Mouse (Mus musculus) cerebellum, adult (tissue): Measurements from ENCODE around the gene Vmn1r90.
"Not testable (repeated sequence)": the region's sequence is repeated elsewhere in the genome, so short reads cannot be mapped to it uniquely, and the experiment has no call there.

Experiments used
- ATAC-seq: cut with Nextera tagmentation; 2 replicates; pipeline ENCODE4 v1.9.2; 2017; ENCODE audit warnings: mild to moderate bottlenecking, moderate library complexity, mixed read lengths; ENCODE audit not compliant: insufficient number of reproducible peaks, low FRiP score, low TSS enrichment

Vmn1r90 gene

GRCm38 (mm10) chr7:14563406-14563805 is at the start of gene Vmn1r90:
Gene Vmn1r90, minus strand, starts transcription at chr7:14563506.
- ATAC-seq = no peak

GRCm38 (mm10) chr7:14593009-14593408 is 29.7 kb upstream of the Vmn1r90 start:
- ATAC-seq = not testable (repeated sequence)

GRCm38 (mm10) chr7:14552284-14552683 is 11.0 kb downstream of the Vmn1r90 start:
- ATAC-seq = no peak

GRCm38 (mm10) chr7:14525280-14525679 is 38.0 kb downstream of the Vmn1r90 start:
- ATAC-seq = no peak

- ATAC-seq = no peak
Observed at GRCm38 (mm10) chr7:14522636-14523035, 40.7 kb downstream of the Vmn1r90 start.

- no peak for ATAC-seq
Observed at GRCm38 (mm10) chr7:14518301-14518700, 45.0 kb downstream of the Vmn1r90 start.
